Mouse (Mus musculus) embryonic facial prominence, embryonic 15.5 days (tissue): ENCODE measurements at regions not wholly inside any gene's neighbourhood (a gene's known extent, or its start where the extent isn't known, plus 50 kb on each side); places are given as distances from the start of the nearest gene placed in this dataset.

Experiments
- ATAC-seq: fragments of 200-750 bp; cut with Nextera tagmentation; 2 replicates; pipeline ENCODE4 v1.8.0; 2017; ENCODE audit warnings: low read depth, moderate TSS enrichment; ENCODE audit not compliant: insufficient number of reproducible peaks, low FRiP score, low TSS enrichment
- H3K27ac ChIP-seq: fragments of 300-500 bp; sonication (generic); replicated peaks from 2 replicates; pipeline ENCODE4 v1.5.1; 2015; ENCODE audit warnings: mild to moderate bottlenecking, inconsistent platforms
- H3K27me3 ChIP-seq: fragments of 300-500 bp; sonication (generic); 2 replicates; pipeline ENCODE4 v1.6.1; 2015; ENCODE audit warnings: inconsistent platforms
- H3K36me3 ChIP-seq: fragments of 300-500 bp; sonication (generic); 2 replicates; pipeline ENCODE4 v1.6.1; 2015; ENCODE audit warnings: mild to moderate bottlenecking, inconsistent platforms
- H3K4me1 ChIP-seq: fragments of 300-500 bp; sonication (generic); 2 replicates; pipeline ENCODE4 v1.6.1; 2015; ENCODE audit warnings: inconsistent platforms
- H3K4me2 ChIP-seq: fragments of 300-500 bp; sonication (generic); replicated peaks from 2 replicates; pipeline ENCODE4 v1.6.1; 2015; ENCODE audit warnings: mild to moderate bottlenecking, inconsistent platforms
- H3K4me3 ChIP-seq: fragments of 300-500 bp; sonication (generic); replicated peaks from 2 replicates; pipeline ENCODE4 v1.5.1; 2015; ENCODE audit warnings: mild to moderate bottlenecking, inconsistent platforms
- H3K9ac ChIP-seq: fragments of 300-500 bp; sonication (generic); 2 replicates; pipeline ENCODE4 v1.6.1; 2015; ENCODE audit warnings: inconsistent platforms
- H3K9me3 ChIP-seq: fragments of 300-500 bp; sonication (generic); replicated peaks from 2 replicates; pipeline ENCODE4 v1.6.1; 2016; ENCODE audit warnings: inconsistent platforms
- WGBS: fragments of 180-500 bp; shearing (Covaris S2); methylation state at CpG from one replicate; pipeline ENCODE4 v1.1.7; 2015; 5-methylcytosine and 5-hydroxymethylcytosine counted together

GRCm38 (mm10) chr6:94772391-94772790, 72.4 kb upstream of the Lrig1 start:
- WGBS, result 73% methylated on average over 7 of the region's 7 CpGs
- Histone ChIP-seq H3K4me3 (no peak overlapping the region), H3K36me3 (no peaks in the 10 kb centered on the region), H3K9ac (no peak overlapping the region), H3K9me3 (no peaks in the 10 kb centered on the region), H3K4me1 (peaks cover 31% of the 10 kb centered on the region), H3K4me2 (no peak overlapping the region), H3K27me3 (no peaks in the 10 kb centered on the region), H3K27ac (peak overlapping the region; percentile 81)
- ATAC-seq, result no peak

GRCm38 (mm10) chr6:94768230-94768629, 68.3 kb upstream of the Lrig1 start:
- Histone ChIP-seq H3K9ac (no peak overlapping the region), H3K4me1 (peaks cover 5% of the 10 kb centered on the region), H3K4me2 (no peak overlapping the region), H3K9me3 (no peaks in the 10 kb centered on the region), H3K4me3 (no peak overlapping the region), H3K27ac (no peak overlapping the region), H3K27me3 (no peaks in the 10 kb centered on the region), H3K36me3 (no peaks in the 10 kb centered on the region)
- no peak for ATAC-seq
- 69% methylated on average over 5 of the region's 5 CpGs for WGBS

- no peak overlapping the region for H3K9ac ChIP-seq
- H3K36me3 ChIP-seq, result no peaks in the 10 kb centered on the region
- H3K27me3 ChIP-seq, result no peaks in the 10 kb centered on the region
- no peak overlapping the region for H3K4me2 ChIP-seq
- no peak overlapping the region for H3K27ac ChIP-seq
- ATAC-seq, result no peak
- peaks cover 18% of the 10 kb centered on the region for H3K4me1 ChIP-seq
- no peak overlapping the region for H3K4me3 ChIP-seq
- no peaks in the 10 kb centered on the region for H3K9me3 ChIP-seq
- WGBS, result 85% methylated on average over 6 of the region's 6 CpGs
These were observed 65.8 kb upstream of the Lrig1 start for GRCm38 (mm10) chr6:94765724-94766123.

GRCm38 (mm10) chr6:94761341-94761740, 61.4 kb upstream of the Lrig1 start:
- no peak overlapping the region for H3K4me2 ChIP-seq
- no peak overlapping the region for H3K9ac ChIP-seq
- no peaks in the 10 kb centered on the region for H3K36me3 ChIP-seq
- no peaks in the 10 kb centered on the region for H3K9me3 ChIP-seq
- no peaks in the 10 kb centered on the region for H3K27me3 ChIP-seq
- ATAC-seq, result no peak
- H3K4me1 ChIP-seq, result peaks cover 25% of the 10 kb centered on the region
- H3K27ac ChIP-seq, result peak overlapping the region; percentile 72
- H3K4me3 ChIP-seq, result no peak overlapping the region
- 29% methylated on average over 6 of the region's 6 CpGs for WGBS

- H3K9me3 ChIP-seq, result no peaks in the 10 kb centered on the region
- no peak overlapping the region for H3K4me3 ChIP-seq
- H3K4me1 ChIP-seq, result peaks cover 25% of the 10 kb centered on the region
- H3K27me3 ChIP-seq, result no peaks in the 10 kb centered on the region
- H3K9ac ChIP-seq, result no peak overlapping the region
- no peaks in the 10 kb centered on the region for H3K36me3 ChIP-seq
- no peak overlapping the region for H3K4me2 ChIP-seq
- 60% methylated on average over 17 of the region's 17 CpGs for WGBS
- peak; percentile 67; the same call in 1 of the 2 replicates for ATAC-seq
- H3K27ac ChIP-seq, result peak overlapping the region; percentile 72
These were observed 60.7 kb upstream of the Lrig1 start for GRCm38 (mm10) chr6:94760629-94761111.

GRCm38 (mm10) chr6:94759649-94760048, 59.7 kb upstream of the Lrig1 start:
- Histone ChIP-seq H3K9ac (no peak overlapping the region), H3K36me3 (no peaks in the 10 kb centered on the region), H3K27ac (no peak overlapping the region), H3K4me3 (no peak overlapping the region), H3K4me1 (peaks cover 35% of the 10 kb centered on the region), H3K27me3 (no peaks in the 10 kb centered on the region), H3K4me2 (no peak overlapping the region), H3K9me3 (no peaks in the 10 kb centered on the region)
- WGBS, result 83% methylated on average over 1 of the region's 1 CpGs
- no peak for ATAC-seq

- Histone ChIP-seq H3K36me3 (no peaks in the 10 kb centered on the region), H3K27ac (0 out of 2 replicates have a peak overlapping the region, but pooled peaks have one; percentile 48), H3K4me2 (no peak overlapping the region), H3K9ac (no peak overlapping the region), H3K9me3 (no peaks in the 10 kb centered on the region), H3K4me3 (no peak overlapping the region), H3K4me1 (peaks cover 20% of the 10 kb centered on the region), H3K27me3 (no peaks in the 10 kb centered on the region)
- 57% methylated on average over 4 of the region's 4 CpGs for WGBS
- no peak for ATAC-seq
These were observed 56.0 kb upstream of the Lrig1 start for GRCm38 (mm10) chr6:94756006-94756405.

- ATAC-seq, result no peak
- Histone ChIP-seq H3K27ac (0 out of 2 replicates have a peak overlapping the region, but pooled peaks have one; percentile 28), H3K36me3 (no peaks in the 10 kb centered on the region), H3K27me3 (no peaks in the 10 kb centered on the region), H3K4me3 (no peak overlapping the region), H3K4me2 (no peak overlapping the region), H3K9ac (no peak overlapping the region), H3K4me1 (peaks cover 15% of the 10 kb centered on the region), H3K9me3 (no peaks in the 10 kb centered on the region)
- 49% methylated on average over 13 of the region's 13 CpGs for WGBS
These were observed 55.4 kb upstream of the Lrig1 start for GRCm38 (mm10) chr6:94755297-94755831.

GRCm38 (mm10) chr6:94754522-94754921, 54.6 kb upstream of the Lrig1 start:
- Histone ChIP-seq H3K4me2 (no peak overlapping the region), H3K9me3 (no peaks in the 10 kb centered on the region), H3K9ac (no peak overlapping the region), H3K4me3 (no peak overlapping the region), H3K4me1 (peaks cover 12% of the 10 kb centered on the region), H3K27me3 (no peaks in the 10 kb centered on the region), H3K36me3 (no peaks in the 10 kb centered on the region), H3K27ac (no peak overlapping the region)
- 86% methylated on average over 3 of the region's 3 CpGs for WGBS
- ATAC-seq, result no peak

- Histone ChIP-seq H3K27ac (no peak overlapping the region), H3K9ac (no peak overlapping the region), H3K4me1 (peaks cover 14% of the 10 kb centered on the region), H3K4me3 (no peak overlapping the region), H3K9me3 (no peaks in the 10 kb centered on the region), H3K36me3 (no peaks in the 10 kb centered on the region), H3K27me3 (no peaks in the 10 kb centered on the region), H3K4me2 (no peak overlapping the region)
- WGBS, result 35% methylated on average over 8 of the region's 8 CpGs
- no peak for ATAC-seq
These were observed 51.1 kb upstream of the Lrig1 start for GRCm38 (mm10) chr6:94751101-94751440.

GRCm38 (mm10) chr6:94750228-94751100, 50.5 kb upstream of the Lrig1 start:
- Histone ChIP-seq H3K9me3 (no peaks in the 10 kb centered on the region), H3K27me3 (no peaks in the 10 kb centered on the region), H3K27ac (no peak overlapping the region), H3K9ac (no peak overlapping the region), H3K4me3 (no peak overlapping the region), H3K36me3 (no peaks in the 10 kb centered on the region), H3K4me2 (no peak overlapping the region), H3K4me1 (peaks cover 12% of the 10 kb centered on the region)
- 25% methylated on average over 13 of the region's 13 CpGs for WGBS
- no peak for ATAC-seq
